Mouse (Mus musculus) thymus, postnatal 4 days (tissue): ENCODE results near the gene Arhgap8.
"Not testable (repeated sequence)": the region's sequence is repeated elsewhere in the genome, so short reads cannot be mapped to it uniquely, and the experiment has no call there.

ENCODE experiments used
- DNase-seq: peaks from one replicate; pipeline ENCODE4 v3.0.0; 2021

Arhgap8 gene

GRCm38 (mm10) chr15:84736346-84736993 lies 16.6 kb downstream of the Arhgap8 start:
- no peak for DNase-seq

- no peak for DNase-seq
Observed at GRCm38 (mm10) chr15:84736994-84737346, 17.1 kb downstream of the Arhgap8 start.

- DNase-seq: no peak
Observed at GRCm38 (mm10) chr15:84738246-84738645, 18.4 kb downstream of the Arhgap8 start.

- no peak for DNase-seq
Observed at GRCm38 (mm10) chr15:84741573-84741972, 21.7 kb downstream of the Arhgap8 start.

- no peak for DNase-seq
Observed at GRCm38 (mm10) chr15:84743347-84743746, 23.5 kb downstream of the Arhgap8 start.

- DNase-seq: no peak
Observed at GRCm38 (mm10) chr15:84744308-84744707, 24.5 kb downstream of the Arhgap8 start.

GRCm38 (mm10) chr15:84745831-84746230 lies 26.0 kb downstream of the Arhgap8 start:
- no peak for DNase-seq

- DNase-seq: peak; percentile 73
Observed at GRCm38 (mm10) chr15:84754987-84755386, 35.1 kb downstream of the Arhgap8 start.

- no peak for DNase-seq
Observed at GRCm38 (mm10) chr15:84756426-84756825, 36.6 kb downstream of the Arhgap8 start.

GRCm38 (mm10) chr15:84758493-84758892 lies 38.6 kb downstream of the Arhgap8 start:
- DNase-seq: peak; percentile 76

GRCm38 (mm10) chr15:84762712-84763422 lies 43.0 kb downstream of the Arhgap8 start:
- no peak for DNase-seq

- no peak for DNase-seq
Observed at GRCm38 (mm10) chr15:84763423-84763812, 43.6 kb downstream of the Arhgap8 start.

GRCm38 (mm10) chr15:84766621-84767020 lies 46.8 kb downstream of the Arhgap8 start:
- peak; percentile 56 for DNase-seq

- DNase-seq: not testable (repeated sequence)
Observed at GRCm38 (mm10) chr15:84768531-84768930, 48.7 kb downstream of the Arhgap8 start.

- no peak for DNase-seq
Observed at GRCm38 (mm10) chr15:84769641-84770341, 49.9 kb downstream of the Arhgap8 start.

GRCm38 (mm10) chr15:84772191-84773111 lies 52.6 kb downstream of the Arhgap8 start:
- DNase-seq: no peak

GRCm38 (mm10) chr15:84775421-84776174 lies 55.7 kb downstream of the Arhgap8 start:
- DNase-seq: no peak

GRCm38 (mm10) chr15:84778587-84778986 lies 58.7 kb downstream of the Arhgap8 start:
- DNase-seq: no peak

GRCm38 (mm10) chr15:84784812-84785211 lies 65.0 kb downstream of the Arhgap8 start:
- no peak for DNase-seq

GRCm38 (mm10) chr15:84787161-84787560 lies 67.3 kb downstream of the Arhgap8 start:
- no peak for DNase-seq

- DNase-seq: no peak
Observed at GRCm38 (mm10) chr15:84793649-84794048, 73.8 kb downstream of the Arhgap8 start.

GRCm38 (mm10) chr15:84800132-84800531 lies 80.3 kb downstream of the Arhgap8 start:
- peak; percentile 47 for DNase-seq
